Mouse (Mus musculus) T-helper 17 cell (primary cell): Measurements from ENCODE around the gene Gm3636.
"Not testable (repeated sequence)": the region's sequence is repeated elsewhere in the genome, so short reads cannot be mapped to it uniquely, and the experiment has no call there.

Experiments used
- in situ Hi-C, 2 experiments: fragments of 300-600 bp; cut with MboI, MseI; formaldehyde crosslinking; loops; 1 replicate in 1 of 2; 2 replicates in 1 of 2; pipeline ENCODE4 v1.15.1; 2025; ENCODE audit warnings: high pct_unique_total_duplicates in 2 of 2

Gm3636 gene

DNA sequence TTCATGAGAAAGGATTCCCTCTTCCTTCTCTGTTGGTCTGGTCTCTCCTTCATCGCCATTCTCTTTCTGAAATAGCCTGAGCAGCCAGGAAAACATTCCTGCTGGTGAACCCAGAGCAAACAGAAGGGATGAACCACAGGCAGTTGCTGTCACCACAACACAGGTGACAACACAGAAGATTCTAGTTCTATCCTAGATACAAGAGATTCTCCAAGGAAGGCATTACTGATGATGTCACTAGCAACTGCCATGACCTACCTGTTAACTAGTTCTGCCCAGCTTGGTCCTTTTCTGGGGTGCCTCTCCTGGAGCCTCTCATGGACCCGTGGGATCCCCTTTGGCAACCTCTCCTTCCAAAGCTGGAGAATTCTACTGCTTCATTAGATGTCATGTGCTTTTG lies at the start of gene Gm3636:
Gene Gm3636 (minus strand): TSS at position 101 of the 400 bp plus-strand sequence.
- in situ Hi-C loops, result not testable (repeated sequence)

DNA sequence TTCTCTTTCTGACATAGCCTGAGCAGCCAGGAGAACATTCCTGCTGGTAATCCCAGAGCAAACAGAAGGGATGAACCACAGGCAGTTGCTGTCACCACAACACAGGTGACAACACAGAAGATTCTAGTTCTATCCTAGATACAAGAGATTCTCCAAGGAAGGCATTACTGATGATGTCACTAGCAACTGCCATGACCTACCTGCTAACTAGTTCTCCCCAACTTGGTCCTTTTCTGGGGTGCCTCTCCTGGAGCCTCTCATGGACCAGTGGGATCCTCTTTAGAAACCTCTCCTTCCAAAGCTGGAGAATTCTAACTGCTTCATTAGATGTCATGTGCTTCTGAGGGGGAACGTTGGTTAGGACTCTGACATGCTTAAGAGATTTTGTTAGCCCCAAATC lies 32.2 kb upstream of the Gm3636 start, which contains the start of gene Gm8362:
Gene Gm8362 (minus strand): TSS at position 101 of the 400 bp plus-strand sequence.
- in situ Hi-C loops, result loop anchor here (25.0 kb wide), 2 partner anchors 487 to 538 kb away; partner anchors contain the start of genes Gm3411 (in 1 of the 2) and Gm3739 (in 1 of the 2)

DNA sequence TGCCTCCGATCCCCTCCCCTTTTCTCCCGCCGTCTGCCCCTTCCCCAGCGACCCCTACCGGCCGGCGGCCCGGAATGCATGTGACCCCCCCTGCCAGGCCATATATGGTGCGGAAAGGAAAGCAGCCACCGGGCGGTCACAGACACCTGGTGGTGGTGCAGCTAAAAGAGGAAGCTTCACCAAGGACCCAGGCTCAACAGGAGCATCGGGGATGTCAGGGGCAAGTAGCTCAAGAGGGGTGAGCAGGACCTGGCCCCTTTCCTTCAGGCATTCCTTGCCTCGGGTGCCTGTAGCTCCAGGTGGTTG lies 15.1 kb upstream of the Gm3636 start:
- in situ Hi-C loops, result loop anchor here (5.0 to 25.0 kb wide), 4 partner anchors 332 to 560 kb away; partner anchors contain the start of genes Gm3739 (in 2 of the 2) and Gm3411 (in 1 of the 2)

DNA sequence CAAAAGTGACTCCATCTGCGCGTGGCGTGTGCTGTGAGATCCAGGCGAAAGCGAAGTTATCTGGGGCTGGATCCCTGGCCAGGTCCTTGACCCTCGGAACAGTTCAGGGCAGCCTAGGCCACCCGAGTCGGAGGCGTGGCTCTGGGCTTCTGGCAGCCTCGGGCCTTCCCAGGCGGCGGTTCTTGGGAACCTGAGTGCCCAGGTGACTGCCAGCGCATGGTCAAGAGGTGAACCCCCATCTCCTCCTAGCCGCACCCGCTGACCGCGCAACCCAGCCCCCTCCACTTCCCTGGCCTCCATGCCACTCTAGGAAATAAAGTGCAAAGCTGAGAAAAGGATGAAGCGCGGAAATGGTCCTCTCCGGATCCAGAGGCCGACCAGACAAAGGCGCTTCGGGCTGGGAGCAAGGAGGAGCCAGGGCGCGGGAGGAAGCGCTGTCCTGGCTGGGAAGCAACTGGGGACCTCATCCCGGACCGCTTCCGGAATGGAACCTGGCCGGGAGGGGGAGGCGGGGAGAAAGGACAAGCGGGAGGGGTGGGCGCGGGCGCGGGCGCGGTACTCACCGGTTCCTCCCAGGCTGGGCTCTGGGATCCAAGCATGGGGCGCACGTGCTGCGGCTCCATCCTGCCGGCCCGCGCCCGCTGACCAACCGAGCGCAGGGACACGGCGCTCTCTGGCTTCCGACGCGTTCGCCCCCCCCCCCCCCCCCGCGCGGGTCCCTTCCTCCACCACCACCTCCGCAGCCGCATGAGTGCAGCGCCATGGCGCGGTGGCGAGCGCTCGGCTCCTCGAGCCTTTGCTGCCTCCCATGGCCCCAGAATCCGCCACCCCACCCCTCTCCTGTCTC lies 14.5 kb upstream of the Gm3636 start:
- in situ Hi-C loops, result loop anchor here (5.0 to 25.0 kb wide), 4 partner anchors 332 to 561 kb away; partner anchors contain the start of genes Gm3739 (in 2 of the 2) and Gm3411 (in 1 of the 2)

DNA sequence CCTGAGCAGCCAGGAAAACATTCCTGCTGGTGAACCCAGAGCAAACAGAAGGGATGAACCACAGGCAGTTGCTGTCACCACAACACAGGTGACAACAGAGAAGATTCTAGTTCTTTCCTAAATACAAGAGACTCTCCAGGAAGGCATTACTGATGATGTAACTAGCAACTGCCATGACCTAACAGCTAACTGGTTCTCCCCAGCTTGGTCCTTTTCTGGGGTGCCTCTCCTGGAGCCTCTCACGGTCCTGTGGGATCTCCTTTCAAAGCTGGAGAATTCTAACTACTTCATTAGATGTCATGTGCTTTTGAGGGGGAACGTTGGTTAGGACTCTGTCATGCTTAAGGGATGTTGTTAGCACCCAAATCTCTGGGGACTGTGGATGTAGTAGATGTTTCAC lies 22.0 kb downstream of the Gm3636 start, which contains the start of gene Gm8050:
Gene Gm8050 (minus strand): TSS at position 101 of the 400 bp plus-strand sequence.
- in situ Hi-C loops, result loop anchor here in 1 of 2 experiments (10.0 kb wide), 1 partner anchor 735 kb away; the partner anchor contains the start of gene Gm3755
